ENCODE assay signal across 9 mouse cellular contexts in genomic region chr14:21853456-21854109, GRCm38 (mm10). TPM values are rescaled to one million over a fixed set of nuclear protein-coding genes. Genes with fewer than 3 reads are reported as not detected.
DNase-seq lines count a peak whose midpoint lies in the region; ATAC-seq lines count a peak whose summit lies in the region.
"Had no signal": no experiment of that assay in that cellular context is flagged by ENCODE, and none has a peak within 500 bp of the region (broad histone marks: within the 10 kb centered on the region; RNA-seq: fewer than 3 reads in every experiment).

No protein-coding gene starts in this region.

- no peaks in the 10 kb centered on the region for H3K9me3 ChIP-seq in forebrain, embryonic 13.5 days (replicated peaks)

- H3K27ac ChIP-seq in forebrain, embryonic 13.5 days, result peak overlapping the region; percentile 42; the same call in 1 of the 2 replicates
- H3K27ac ChIP-seq: macrophage had no signal

- no peaks in the 10 kb centered on the region for H3K27me3 ChIP-seq in forebrain, embryonic 13.5 days

- ATAC-seq in cerebellum, adult (ENCODE audit: insufficient number of reproducible peaks, low FRiP score, low TSS enrichment), result peak; percentile 5; the same call in 1 of the 2 replicates
- peak; percentile 61 for ATAC-seq in forebrain, embryonic 13.5 days
- ATAC-seq in hematopoietic stem cell, adult 5-6 weeks (replicated peaks in 1 of 2; ENCODE audit: insufficient read depth in 1 of 2, low FRiP score in 2 of 2, low TSS enrichment in 1 of 2, low read depth in 1 of 2, poor library complexity in 2 of 2, severe bottlenecking in 2 of 2), result peak; percentile 54 to 60

- no peaks in the 10 kb centered on the region for H3K36me3 ChIP-seq in forebrain, embryonic 13.5 days (ENCODE audit: poor library complexity, severe bottlenecking)

- H3K4me1 ChIP-seq in forebrain, embryonic 13.5 days, result 0 out of 2 replicates have a peak, but pooled peaks cover 7% of the 10 kb centered on the region

- H3K4me3 ChIP-seq in forebrain, embryonic 13.5 days, result peak overlapping the region; percentile 24

- DNase-seq in MEL-GATA-1-ER (ENCODE audit: extremely low read depth, low read depth), result peak; percentile 80
- DNase-seq in layer of hippocampus, adult 9-11 months, result peak; percentile 80
- DNase-seq in lung, postnatal 25 days (ENCODE audit: low spot score), result peak; percentile 78
- peak; percentile 54 for DNase-seq in retina, adult 2 months (ENCODE audit: low read depth, low spot score)
- peak; percentile 77 for DNase-seq in thymus, postnatal 25 days

- no peak overlapping the region; the same call in 1 of the 2 replicates for H3K9ac ChIP-seq in forebrain, embryonic 13.5 days

- peak overlapping the region; percentile 58 for H3K4me2 ChIP-seq in forebrain, embryonic 13.5 days

- 7% methylated on average over 17 of the region's 17 CpGs for WGBS in forebrain, embryonic 13.5 days

RNA-seq across cellular contexts. Expression of gene Comtd1, which starts 4.8 kb away (rescaled TPM):
- polyA plus RNA-seq in forebrain, embryonic 13.5 days (2015; fragmentation: Nextera tagmentation; extraction: Ambion mirVana), result 17.5 and 19.9 TPM in 2 replicates
- total RNA-seq in hematopoietic stem cell, adult 5-6 weeks (2017), result 5.2 and 14.4 TPM in 2 replicates

RNA-seq across cellular contexts. Expression of gene Vdac2, which starts 28.5 kb away (rescaled TPM):
- 261 and 270 TPM in 2 replicates for polyA plus RNA-seq in forebrain, embryonic 13.5 days (2015; fragmentation: Nextera tagmentation; extraction: Ambion mirVana)
- total RNA-seq in hematopoietic stem cell, adult 5-6 weeks (2017), result 301 and 303 TPM in 2 replicates

Comparison
In these comparisons a context has a peak if more than half of its experiments do, and no peak if none do; other contexts are left out.
1. Peak in every context shown above with its lines: DNase-seq, ATAC-seq, H3K4me3 ChIP-seq and H3K27ac ChIP-seq.
2. ATAC-seq: peak in every context shown above with its lines; median percentile 61 in forebrain, embryonic 13.5 days; 57 in hematopoietic stem cell, adult 5-6 weeks; 5 in cerebellum, adult.